Mouse (Mus musculus) embryo, embryonic 11.5 days (tissue): ENCODE measurements around the gene Hs3st2.

Experiments
- DNase-seq: peaks from one replicate; pipeline ENCODE4 v3.0.0-alpha.2; 2012; ENCODE audit warnings: low read depth, low spot score

The Hs3st2 gene

GRCm38 (mm10) chr7:121542458-121542857, 150.8 kb downstream of the Hs3st2 start:
- no peak for DNase-seq

DNA sequence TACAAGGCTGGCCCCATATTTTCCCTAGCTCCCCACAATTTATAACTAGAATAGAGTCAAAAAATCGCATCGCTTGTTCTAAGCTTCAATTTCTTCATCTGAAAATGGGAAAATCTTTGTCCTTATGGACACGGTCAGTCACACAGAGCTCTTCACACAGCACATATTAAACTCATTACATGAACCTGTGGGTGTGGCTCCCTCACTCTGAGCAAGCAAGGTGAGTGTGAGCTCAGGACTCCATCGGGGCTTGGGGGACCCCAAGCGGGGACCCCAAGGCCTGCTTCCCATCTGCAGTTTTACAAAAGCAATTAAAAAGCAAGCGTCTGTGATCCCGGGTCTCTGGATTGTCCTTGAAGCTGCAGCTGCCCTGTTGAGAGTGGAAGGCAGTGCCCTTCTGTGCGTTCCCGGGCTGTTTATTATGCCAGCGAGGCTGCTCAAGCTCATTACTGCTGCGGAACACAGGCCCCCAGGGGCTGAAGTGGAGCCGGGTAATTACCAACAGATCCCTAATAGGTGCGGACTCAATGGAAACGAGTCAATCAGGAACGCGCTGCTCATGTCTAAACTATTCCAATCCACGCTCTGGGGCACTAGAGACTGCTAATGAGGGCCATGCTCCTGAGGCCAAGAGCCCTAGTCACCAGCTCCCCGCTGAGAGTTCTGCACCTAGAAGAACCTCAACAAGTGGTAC, 157.8 kb downstream of the Hs3st2 start:
- peak; percentile 20 for DNase-seq
